Mouse (Mus musculus) small intestine, adult 2 months (tissue): ENCODE data around the gene Atxn7l1.

Experiments
- CTCF ChIP-seq: fragments of 200-500 bp; IDR thresholded peaks from 2 replicates; pipeline ENCODE4 v1.5.1; 2012; ENCODE audit warnings: low read depth, mild to moderate bottlenecking, control low read depth, inconsistent platforms, low read length, moderate library complexity, mixed read lengths; ENCODE audit not compliant: insufficient replicate concordance, insufficient read length; ENCODE audit errors: extremely low read depth
- POLR2A ChIP-seq: fragments of 200-500 bp; IDR thresholded peaks from 2 replicates; pipeline ENCODE4 v1.6.1; 2012; ENCODE audit warnings: low read depth, mild to moderate bottlenecking, control low read depth, inconsistent platforms, low read length, moderate library complexity

- TF ChIP-seq CTCF: no peak
- TF ChIP-seq POLR2A: no peak
Observed at GRCm38 (mm10) chr12:33185046-33185445, 37.6 kb downstream of the Atxn7l1 start.
